Mouse (Mus musculus) embryo, embryonic 11.5 days (tissue): ENCODE data around the gene Stk17b.
"Not testable (repeated sequence)": the region's sequence is repeated elsewhere in the genome, so short reads cannot be mapped to it uniquely, and the experiment has no call there.

Source experiments
- DNase-seq: peaks from one replicate; pipeline ENCODE4 v3.0.0-alpha.2; 2012; ENCODE audit warnings: low read depth, low spot score

Gene Stk17b

DNA sequence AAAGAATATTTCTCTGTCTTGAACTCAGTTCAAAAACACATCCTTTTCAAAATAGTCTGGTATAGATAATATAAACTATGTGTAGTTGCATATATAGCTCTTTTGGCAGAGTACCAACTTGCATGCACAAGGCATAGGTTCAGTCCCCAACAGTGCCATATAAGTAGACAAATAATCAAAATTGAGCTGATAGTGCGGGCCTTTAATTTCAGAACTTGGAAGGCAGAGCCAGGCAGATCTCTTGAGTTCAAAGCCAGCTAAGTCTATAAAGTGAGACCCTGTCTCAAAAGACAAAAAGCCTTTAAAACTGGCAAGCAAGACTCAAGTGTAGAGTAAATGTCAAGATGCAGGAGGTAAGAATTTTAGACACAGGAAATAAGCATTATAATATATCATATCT, 2.1 kb downstream of the Stk17b start:
- DNase-seq, result no peak

DNA sequence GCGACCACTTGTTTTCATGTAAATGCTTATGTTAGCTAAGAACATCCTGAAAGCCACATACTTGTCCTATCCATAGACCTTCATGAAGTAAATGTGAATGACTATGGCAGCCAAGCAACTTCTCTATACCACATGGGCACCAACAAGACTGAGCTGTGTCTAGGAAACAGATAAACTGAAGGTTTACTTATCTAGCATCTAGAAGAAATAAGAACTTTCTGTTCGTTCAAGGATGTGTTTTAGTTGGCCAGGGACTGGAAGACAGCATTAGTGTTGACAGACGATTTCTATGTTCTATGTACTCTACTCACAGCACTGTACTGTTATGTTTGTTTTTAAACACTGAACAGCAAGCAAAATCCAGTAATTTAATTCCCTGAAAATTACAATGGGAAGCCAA, 2.9 kb downstream of the Stk17b start:
- DNase-seq, result no peak

DNA sequence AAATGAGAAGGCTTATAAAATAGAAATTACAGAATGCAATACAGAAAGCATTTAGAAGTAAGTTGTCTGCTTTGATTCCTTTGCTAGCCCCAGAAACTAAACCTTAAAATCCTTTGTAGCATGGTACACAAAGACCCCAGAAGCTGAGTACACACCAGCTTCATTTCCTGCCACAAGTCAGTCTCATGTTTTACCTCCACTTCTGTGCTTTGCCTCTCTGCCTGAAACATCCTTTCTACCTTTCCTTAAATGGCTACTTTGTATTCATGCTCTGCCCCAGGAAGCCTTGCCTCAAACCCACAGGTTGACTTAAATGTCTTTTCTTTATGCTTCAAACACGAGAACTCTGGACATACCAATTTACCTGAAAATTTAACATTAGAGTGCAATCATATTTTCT, 3.7 kb downstream of the Stk17b start:
- DNase-seq, result no peak

DNA sequence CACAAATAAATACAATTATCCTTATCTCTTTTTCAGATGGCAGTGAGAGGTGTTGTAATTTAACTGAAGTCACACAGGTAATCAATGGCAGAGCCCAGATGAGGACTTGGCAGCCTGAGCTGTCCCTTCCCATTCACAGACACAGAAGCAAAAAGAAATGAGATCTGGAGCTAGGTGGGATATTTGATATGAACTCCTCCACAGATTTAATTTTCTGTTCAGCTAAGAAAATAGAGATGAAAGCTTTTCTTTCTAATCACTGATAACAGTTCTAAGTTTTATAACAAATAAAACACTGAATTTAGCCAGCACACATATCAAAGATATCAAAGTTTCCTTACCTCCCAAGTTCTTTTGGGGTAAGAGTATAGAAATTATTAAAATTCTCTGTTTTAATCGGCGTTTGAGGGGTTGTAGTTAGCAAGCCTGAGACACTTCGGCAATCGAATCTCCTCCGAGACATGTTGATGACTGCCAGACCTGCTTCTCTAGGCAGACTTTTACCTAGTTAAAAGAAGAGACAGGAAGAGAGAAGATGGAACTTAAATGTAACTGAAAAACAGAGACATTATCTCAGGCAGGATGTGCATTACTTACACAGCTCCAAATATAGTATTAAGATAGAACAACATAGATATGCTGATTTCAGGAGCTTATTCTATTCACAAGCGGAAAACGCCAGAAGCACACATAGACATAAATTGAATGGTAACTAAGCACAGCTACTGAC, 8.7 kb downstream of the Stk17b start:
- no peak for DNase-seq

DNA sequence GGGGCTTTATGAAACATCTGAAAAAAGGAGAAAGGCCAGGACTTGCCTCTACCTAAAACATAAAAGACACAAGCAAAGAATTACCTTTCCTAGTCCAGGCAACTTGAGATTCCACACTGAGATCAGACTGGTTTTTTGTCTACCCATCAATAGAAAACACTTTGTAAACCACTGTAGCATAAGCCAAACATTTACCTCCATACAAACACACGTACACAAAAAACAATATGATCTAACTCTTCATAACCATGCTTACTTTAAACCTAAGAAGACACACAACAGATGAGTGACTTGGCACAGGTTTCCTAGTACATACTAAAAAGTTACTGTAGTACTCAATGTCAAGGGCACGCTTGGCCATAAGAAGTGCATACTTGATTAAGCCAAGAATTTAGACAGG, 9.5 kb downstream of the Stk17b start:
- DNase-seq, result no peak

DNA sequence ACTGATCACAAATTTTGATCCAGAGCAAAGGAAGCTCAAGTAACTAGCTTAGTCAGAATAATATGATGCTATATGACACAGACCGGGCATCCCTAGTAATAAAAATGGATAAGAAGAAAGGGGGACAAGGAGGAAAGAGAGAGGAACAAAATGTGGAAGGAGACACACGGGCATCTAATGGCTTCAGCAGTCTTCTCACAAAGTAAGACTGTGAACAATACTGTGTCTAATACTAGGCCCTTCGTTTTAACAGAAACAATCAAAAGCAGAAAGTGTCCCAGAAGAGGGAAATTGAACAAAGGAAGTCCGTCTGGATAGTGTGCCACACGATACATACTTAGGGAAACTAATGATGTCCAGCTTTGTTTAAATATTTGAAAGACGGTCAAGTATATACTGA, 10.0 kb downstream of the Stk17b start:
- no peak for DNase-seq

DNA sequence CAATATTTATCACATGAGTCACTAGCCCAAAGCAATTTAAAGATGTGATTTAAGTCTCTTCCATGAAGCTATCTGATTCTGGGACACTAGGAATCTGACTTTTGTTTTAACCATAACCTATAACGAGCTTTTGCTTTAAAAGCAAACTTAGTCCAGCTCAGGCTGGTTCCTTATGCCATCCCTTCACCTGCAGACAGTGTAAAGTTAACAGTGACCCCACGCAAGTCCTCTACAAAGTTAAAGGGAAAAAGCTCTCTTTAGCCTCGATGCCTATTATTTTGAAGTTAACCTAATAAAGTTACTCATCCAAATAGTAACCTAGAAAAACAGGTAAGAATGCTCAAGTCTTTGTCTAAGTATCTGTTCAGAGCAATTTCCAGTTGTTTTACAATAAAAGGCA, 10.5 kb downstream of the Stk17b start:
- no peak for DNase-seq

DNA sequence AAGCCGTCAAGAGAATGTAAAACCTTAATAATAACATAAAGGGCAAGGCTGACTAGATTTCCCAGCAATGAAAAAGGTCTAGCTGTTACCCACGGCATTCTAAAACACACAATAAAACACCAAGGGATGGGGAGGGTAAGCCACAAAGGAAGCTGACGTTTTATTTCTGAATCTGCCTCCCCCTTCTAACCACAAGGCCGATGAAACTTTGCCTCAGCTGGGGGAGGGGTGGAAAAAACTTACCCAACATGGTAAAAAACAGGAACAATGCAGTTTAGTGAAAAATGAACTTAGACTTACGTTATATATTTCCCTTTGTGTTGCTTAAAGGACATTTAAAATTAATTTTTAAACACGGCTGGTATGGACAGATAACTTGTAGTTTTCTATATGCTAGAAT, 11.0 kb downstream of the Stk17b start:
- DNase-seq, result no peak

DNA sequence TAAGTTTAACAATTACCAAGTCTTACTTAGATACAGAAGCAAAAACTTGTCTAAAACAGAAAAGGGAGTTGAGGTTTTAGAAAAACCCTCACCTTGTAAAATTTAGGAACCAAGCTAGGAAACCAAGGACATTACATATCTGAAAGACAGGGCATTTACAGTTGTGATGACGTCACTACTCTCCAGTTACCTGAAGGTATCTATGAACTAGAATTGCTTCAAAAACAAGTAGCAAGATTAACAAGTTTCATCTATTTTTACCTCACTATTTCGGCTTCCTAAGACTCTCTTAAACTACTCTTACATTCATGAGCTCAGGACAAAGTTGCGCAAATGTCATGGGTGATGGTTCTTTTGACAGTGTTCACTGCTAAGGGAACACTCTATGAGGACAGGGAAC, 12.1 kb downstream of the Stk17b start:
- no peak for DNase-seq

DNA sequence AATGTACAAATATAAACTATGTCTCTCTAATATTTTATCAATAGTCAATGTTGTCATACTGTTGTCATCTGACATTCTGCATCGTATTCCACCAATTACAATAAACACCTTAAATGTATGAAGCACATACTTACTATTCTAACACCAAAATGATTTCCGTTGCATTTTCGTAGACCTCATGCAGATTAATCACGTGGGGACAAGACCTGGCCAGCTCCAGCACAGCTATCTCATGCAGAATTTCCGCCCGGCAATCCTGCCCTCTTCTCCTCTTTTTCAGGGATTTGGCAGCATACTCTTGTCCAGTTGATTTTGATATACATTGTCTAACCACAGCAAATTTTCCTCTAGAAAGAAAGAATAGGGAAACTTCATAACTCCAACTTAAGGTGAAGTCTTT, 13.5 kb downstream of the Stk17b start:
- no peak for DNase-seq

DNA sequence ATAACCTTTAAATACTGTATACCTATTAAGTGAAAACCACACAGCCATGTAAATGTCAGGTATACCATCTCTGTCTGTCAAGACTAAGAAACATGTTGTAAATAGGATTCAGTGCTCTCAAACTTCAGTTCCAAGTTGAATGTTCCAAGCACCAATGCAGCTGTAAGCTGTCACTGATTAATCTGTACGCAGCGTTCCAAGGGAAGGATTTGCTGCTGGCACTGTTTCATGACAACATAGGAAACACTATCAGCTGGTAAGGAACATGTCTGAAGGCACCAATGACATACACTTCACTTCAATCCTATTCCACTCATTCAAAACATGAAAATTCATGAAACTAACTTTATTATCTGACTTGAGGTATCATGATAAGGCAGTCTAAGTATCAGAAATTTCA, 18.9 kb downstream of the Stk17b start:
- DNase-seq, result no peak

DNA sequence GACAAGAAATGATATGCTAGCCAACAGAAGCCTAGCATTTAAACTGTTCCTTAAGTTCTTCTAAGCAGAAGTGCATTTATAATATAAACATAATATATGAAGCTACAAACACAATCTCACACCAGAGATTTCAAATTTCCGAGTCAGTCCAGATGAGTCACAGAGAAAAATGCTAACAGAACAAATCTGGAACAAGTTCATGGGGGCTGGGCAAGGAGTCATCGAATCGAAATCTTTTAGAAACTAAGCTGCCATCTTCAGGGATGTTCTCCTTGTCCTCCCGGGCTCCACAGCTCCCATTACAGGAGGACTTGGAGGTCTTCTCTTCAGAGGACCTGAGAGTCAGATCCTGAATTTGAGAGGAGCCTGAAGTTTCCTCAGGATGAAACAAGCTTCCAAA, 27.7 kb downstream of the Stk17b start:
- DNase-seq, result no peak

DNA sequence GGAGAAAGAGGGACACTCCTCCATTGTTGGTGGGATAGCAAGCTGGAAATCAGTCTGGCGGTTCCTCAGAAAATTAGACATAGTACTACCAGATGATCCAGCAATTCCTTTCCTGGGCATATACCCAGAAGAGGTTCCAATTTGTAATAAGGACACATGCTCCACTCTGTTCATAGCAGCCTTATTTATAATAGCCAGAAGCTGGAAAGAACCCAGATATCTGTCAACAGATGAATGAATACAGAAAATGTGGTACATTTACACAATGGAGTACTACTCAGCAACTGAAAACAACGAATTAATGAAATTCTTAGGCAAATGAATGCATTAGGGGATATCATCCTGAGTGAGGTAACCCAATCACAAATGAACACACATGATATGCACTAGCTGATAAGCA, 31.5 kb downstream of the Stk17b start:
- not testable (repeated sequence) for DNase-seq

DNA sequence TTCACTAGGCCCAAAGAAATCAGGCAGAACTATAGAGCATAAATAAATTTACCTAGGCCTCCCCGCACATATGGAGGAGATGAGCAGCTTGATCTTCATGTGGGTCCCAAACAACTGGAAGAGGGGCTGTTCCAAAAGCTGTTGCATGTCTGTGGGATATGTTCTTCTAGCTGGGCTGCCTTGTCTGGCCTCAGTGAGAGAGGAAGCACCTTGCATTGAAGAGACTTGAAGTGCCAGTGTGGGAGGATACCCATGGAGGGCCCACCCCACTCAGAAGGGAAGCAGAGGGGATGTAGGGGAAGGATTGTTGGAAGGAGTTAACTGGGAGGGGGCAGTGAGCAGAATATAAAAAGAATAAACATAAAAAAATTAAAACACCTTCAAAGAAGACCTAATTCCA, 33.9 kb downstream of the Stk17b start:
- DNase-seq, result no peak

DNA sequence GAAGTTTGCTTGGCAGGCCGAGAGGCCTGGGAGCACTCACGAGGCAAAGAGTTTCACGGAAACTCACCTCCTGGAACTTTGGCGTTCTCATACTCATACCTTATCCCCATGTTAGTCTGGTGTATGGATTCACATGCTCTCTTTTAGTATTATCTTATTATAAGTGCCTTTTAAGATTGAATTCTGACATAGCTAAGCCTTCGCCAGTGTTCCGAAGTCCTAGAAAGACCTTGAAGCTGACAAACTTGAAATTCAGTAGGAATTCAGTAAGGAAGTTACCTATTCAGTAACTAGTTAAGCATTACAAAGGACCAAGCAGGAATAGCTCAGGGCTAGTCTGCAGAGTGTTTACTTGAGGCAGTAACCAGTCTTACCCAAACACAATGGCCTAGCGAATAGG, 34.3 kb downstream of the Stk17b start:
- not testable (repeated sequence) for DNase-seq

DNA sequence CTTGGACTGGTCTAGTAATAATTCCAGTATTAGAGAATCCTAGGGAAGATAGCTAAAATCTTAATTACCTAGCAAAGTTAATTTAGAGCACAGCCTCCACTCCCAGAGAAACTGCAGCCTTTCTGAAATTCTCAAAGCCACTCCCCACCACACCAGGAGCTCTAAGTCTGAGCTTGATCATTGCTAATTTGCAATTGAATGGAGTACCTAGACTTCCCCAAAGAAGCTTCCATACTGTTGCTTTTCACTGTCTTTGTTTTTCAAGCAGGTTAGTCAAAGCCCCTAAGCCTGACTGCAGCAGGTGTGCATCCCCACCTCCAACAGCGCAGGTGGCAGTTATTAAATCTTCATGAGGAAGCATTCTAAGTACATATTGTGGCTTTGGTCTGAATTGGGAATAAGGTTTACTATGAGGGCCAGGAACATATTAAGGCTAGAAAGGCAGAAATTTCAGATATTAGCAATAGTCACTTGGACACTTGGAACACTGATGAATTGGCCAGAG, 35.1 kb downstream of the Stk17b start:
- not testable (repeated sequence) for DNase-seq

DNA sequence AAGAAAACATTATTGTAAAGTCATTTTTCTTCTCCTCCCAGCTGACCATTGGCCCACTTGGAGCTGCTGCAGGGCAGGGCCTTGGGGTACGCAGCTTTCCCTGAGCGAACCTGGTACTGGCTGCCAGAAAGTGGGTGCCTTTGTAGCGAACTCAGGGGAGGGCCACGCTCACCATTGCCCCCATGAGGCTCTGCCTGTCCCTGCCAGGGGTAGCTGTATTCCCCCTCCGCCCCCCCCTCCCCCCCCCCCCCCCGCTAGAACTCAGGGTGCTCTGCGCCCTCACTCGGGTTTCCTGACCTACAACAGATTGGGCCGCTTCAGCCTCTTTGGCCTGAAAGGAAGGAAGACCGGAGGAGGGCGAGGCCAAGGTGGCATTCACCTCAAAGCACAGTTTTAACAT, 36.5 kb downstream of the Stk17b start:
- no peak for DNase-seq

DNA sequence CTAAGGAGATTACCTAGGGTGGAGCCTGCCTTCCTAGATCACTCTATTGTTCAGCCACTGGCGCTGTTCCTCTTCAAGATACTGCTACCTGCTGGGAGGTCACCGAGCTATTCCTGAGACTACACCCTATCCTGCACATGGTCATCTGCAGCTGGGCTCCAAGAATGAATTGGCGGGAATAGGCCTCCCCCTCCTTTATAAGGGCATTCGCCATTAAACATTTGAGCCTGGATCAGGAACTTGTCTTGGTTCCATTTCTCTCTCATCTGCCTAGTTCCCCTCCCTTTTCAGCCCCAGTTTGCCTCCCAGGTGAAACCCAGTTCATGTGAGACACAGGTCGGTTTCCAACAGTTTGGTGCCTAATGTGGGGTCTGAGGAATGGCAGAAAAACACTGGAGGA, 39.0 kb downstream of the Stk17b start:
- DNase-seq, result no peak

DNA sequence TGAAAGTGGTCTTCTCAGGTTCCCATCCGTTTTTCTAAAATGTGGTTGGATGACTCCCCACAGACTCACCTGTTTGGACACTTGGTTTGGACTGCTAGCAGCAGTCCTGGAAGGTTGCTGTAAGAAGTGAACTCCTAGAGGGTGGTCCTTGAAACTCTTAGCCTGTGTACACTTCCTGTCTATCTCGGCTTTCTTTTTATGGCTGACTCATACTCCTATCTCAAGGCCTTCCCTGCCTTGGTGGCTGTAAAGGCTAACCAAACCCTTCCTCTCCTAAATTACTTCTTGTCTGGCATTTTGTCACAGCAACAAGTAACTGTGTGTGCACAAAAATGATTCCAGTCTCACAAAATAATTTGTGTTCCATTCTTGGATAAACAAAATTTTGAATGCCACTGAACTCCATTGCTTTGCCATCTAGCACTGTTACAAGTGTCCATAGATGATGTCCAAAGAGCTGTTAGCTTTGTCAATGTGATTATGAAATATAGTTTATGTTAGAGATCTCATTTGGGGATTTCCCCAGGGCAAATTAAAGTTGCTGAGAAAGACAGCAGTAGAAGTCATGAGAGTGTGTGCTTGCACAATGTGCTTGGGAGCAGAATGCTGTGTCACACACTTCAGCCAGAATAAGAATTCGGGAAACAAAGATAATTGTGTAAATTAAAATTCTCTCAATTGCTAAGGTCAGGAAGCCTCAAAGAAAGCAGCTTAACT, 43.1 kb downstream of the Stk17b start:
- no peak for DNase-seq

DNA sequence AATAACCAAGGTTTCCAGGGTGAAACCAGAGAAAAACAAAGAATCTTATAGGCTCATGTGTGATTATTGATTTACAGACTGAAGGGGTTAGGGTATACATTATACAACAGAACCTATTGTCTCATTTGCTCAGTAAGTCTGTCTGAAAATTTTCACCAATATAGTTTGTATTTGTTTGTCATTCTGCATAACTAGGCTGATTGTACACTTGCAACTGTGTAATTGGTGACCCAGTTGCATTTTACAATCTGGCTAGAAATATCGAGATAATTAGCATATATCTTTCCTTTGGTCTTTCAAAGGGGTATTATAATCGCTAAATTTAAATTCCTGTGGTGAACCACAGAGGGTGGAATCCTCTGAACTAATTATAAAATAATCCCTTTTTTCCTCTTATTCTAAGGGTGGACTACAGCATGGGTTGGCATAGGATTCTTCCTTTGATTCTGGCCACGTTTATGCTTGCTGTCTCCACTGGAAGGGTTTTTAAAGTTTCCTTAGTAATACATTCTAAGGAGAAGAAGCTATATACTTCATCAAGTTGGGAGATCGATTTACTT, 44.2 kb downstream of the Stk17b start:
- DNase-seq, result no peak

DNA sequence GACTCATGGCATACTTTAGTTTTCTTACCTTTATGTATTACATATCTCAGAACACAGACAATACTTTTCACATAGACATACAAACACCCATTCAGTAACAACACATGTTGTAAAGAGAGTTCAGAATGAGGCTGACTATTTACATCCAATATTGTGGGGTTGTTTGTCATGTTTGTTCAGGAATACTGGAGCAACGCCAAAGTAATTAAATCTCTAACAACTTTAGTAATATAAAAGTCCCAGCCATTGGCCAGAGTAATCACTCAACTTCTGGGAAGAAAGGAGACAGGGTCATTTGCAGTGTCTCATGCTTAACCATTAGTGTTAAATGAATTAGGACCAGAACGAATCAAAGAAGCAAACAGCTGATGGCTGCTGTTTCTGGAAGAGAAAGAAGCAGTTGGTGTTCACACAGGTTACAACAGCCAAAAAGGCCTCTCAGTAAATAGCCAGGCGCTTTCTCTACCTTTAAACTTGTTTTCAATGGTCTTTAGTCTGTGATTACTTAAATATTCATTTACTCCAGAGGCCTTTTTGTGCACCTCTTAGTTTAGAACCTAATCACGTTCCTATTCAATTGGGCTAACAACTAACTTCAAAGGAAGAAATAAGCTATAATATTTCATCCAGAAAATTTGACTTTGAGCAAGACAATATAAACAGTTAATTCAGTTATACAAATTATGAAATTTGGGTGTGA, 44.8 kb downstream of the Stk17b start:
- not testable (repeated sequence) for DNase-seq

DNA sequence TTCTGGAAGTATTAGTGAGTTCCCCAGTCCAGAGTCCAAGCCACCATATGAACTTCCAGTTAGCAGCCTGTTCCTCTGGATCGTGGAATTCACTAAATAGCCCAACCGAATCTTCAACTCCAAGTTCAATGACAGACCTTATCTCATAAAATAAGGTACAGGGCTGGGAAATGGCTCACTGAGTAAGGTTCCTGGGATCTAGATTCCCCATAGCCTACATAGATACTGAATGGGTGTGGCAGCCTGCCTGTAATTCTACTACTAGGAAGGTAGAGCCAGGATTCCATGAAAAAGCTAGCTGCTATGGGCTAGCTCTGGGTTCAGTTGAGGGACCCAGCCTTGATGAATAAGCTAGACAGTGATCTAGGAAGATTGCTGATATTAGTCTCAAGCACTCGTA, 48.4 kb downstream of the Stk17b start:
- no peak for DNase-seq
